Comparison of ENCODE assay signal across 9 mouse cellular contexts in genomic region chr16:35874416-35874815, GRCm38 (mm10). TPM values are rescaled to one million over a fixed set of nuclear protein-coding genes. Genes with fewer than 3 reads are reported as not detected.
DNase-seq lines count a peak whose midpoint lies in the region; ATAC-seq and TF ChIP-seq lines count a peak whose summit lies in the region.
"Had no signal": no experiment of that assay in that cellular context is flagged by ENCODE, and none has a peak within 500 bp of the region (broad histone marks: within the 10 kb centered on the region; RNA-seq: fewer than 3 reads in every experiment).

No protein-coding gene starts in this region.

- 32% methylated on average over 3 of the region's 3 CpGs for WGBS in intestine, embryonic 16.5 days

- H3K27ac ChIP-seq in intestine, embryonic 16.5 days (ENCODE audit: low read length), result no peak overlapping the region
- H3K27ac ChIP-seq: embryonic facial prominence, embryonic 15.5 days had no signal

- H3K4me2 ChIP-seq in intestine, embryonic 16.5 days (ENCODE audit: low read depth, low read length), result no peak overlapping the region
- H3K4me2 ChIP-seq: embryonic facial prominence, embryonic 15.5 days had no signal

- intact Hi-C loops in left cerebral cortex, postnatal 25 days (cut with DNase I), result loop anchor here (2.0 kb wide), 1 partner anchor 64 kb away; the partner anchor contains the start of genes Dtx3l and Parp9

- TF ChIP-seq CTCF in G1E (IDR thresholded peaks at IDR 0.05; ENCODE audit: low read depth, low read length), result peak; percentile 41; the same call in 1 of the 2 replicates
- TF ChIP-seq CTCF in brain, embryonic 14.5 days (IDR thresholded peaks at IDR 0.05; ENCODE audit: borderline replicate concordance, extremely low read depth, insufficient read depth, insufficient read length), result peak; percentile 47; the same call in 1 of the 2 replicates

- H3K9me3 ChIP-seq in G1E (replicated peaks), result no peaks in the 10 kb centered on the region
- H3K9me3 ChIP-seq in intestine, embryonic 16.5 days (ENCODE audit: control insufficient read depth, low read length), result no peaks in the 10 kb centered on the region; the same call in 1 of the 2 replicates
- H3K9me3 ChIP-seq: embryonic facial prominence, embryonic 15.5 days had no signal

- H3K4me3 ChIP-seq in G1E (ENCODE audit: low read depth, low read length), result no peak overlapping the region
- no peak overlapping the region for H3K4me3 ChIP-seq in intestine, embryonic 16.5 days (ENCODE audit: low read length)
- H3K4me3 ChIP-seq: embryonic facial prominence, embryonic 15.5 days had no signal

- peak; percentile 7 for DNase-seq in left cerebral cortex, adult 11 months (ENCODE audit: low spot score)
- no peak for DNase-seq in left cerebral cortex, adult 8-10 months (ENCODE audit: low spot score in 2 of 2)
- no peak for DNase-seq in G1E (ENCODE audit: low spot score)
- DNase-seq in brain, embryonic 14.5 days (ENCODE audit: low read depth), result peak; percentile 4
- DNase-seq in heart, adult 9 months (ENCODE audit: low spot score in 2 of 2), result peak; percentile 33 to 67
- DNase-seq in left cerebral cortex, postnatal 25 days (ENCODE audit: low spot score in 2 of 2), result peak; percentile 17 to 23
- peak; percentile 50 for DNase-seq in skeletal muscle tissue, adult 2 months (ENCODE audit: low read depth, low spot score)

- no peaks in the 10 kb centered on the region for H3K36me3 ChIP-seq in G1E (replicated peaks)
- no peaks in the 10 kb centered on the region for H3K36me3 ChIP-seq in intestine, embryonic 16.5 days (ENCODE audit: control insufficient read depth, insufficient read depth, low read length)
- H3K36me3 ChIP-seq: embryonic facial prominence, embryonic 15.5 days had no signal

- peak; percentile 41; the same call in 1 of the 2 replicates for ATAC-seq in G1E (ENCODE audit: extremely low read depth, insufficient number of reproducible peaks, low FRiP score, poor library complexity, severe bottlenecking)
- ATAC-seq in intestine, embryonic 16.5 days, result no peak

- no peak overlapping the region for H3K9ac ChIP-seq in intestine, embryonic 16.5 days (ENCODE audit: low read depth, low read length)
- H3K9ac ChIP-seq: embryonic facial prominence, embryonic 15.5 days had no signal

- H3K27me3 ChIP-seq in G1E (ENCODE audit: insufficient read depth, low read length), result no peaks in the 10 kb centered on the region; the same call in 1 of the 2 replicates
- peaks cover 5% of the 10 kb centered on the region; the same call in 1 of the 2 replicates for H3K27me3 ChIP-seq in intestine, embryonic 16.5 days (replicated peaks; ENCODE audit: control insufficient read depth, insufficient read depth, low read length)

- TF ChIP-seq POLR2A in brain, embryonic 14.5 days (IDR thresholded peaks at IDR 0.05; ENCODE audit: borderline replicate concordance, extremely low read depth, insufficient read depth, insufficient read length, poor library complexity, severe bottlenecking), result no peak

- H3K4me1 ChIP-seq in G1E (ENCODE audit: insufficient read depth, low read depth, low read length), result peaks cover 38% of the 10 kb centered on the region
- H3K4me1 ChIP-seq in intestine, embryonic 16.5 days (ENCODE audit: control insufficient read depth, insufficient read depth, low read length), result peaks cover 7% of the 10 kb centered on the region

RNA-seq across cellular contexts. Expression of gene Parp14, which starts 3.1 kb away (rescaled TPM):
- 1 to 10 TPM; 1.5 to 3.2 (median 2.4) TPM for total RNA-seq in left cerebral cortex, adult 8-10 months (2022)
- 3.4 and 5.5 TPM in 2 replicates for total RNA-seq in G1E (2014; fragmentation: Nextera tagmentation)
- 4.6 and 6.1 TPM in 2 replicates for total RNA-seq in G1E (2017)
- polyA plus RNA-seq in G1E (2012), result 1.5 and 2.1 TPM in 2 replicates
- 0.26 and 0.38 TPM in 2 replicates for polyA plus RNA-seq in brain, embryonic 14.5 days (2012; rRNA removed)
- 1 to 10 TPM; 1.1 to 1.4 TPM for total RNA-seq in left cerebral cortex, postnatal 25 days (2021)
- polyA plus RNA-seq in intestine, embryonic 16.5 days (2015; fragmentation: Nextera tagmentation; extraction: Ambion mirVana), result 2.2 TPM in 2 replicates

Comparison
In these comparisons a context has a peak if more than half of its experiments do, and no peak if none do; other contexts are left out.
1. DNase-seq: peak in left cerebral cortex, adult 11 months (single experiment), brain, embryonic 14.5 days (single experiment), heart, adult 9 months (2 of 2), left cerebral cortex, postnatal 25 days (2 of 2) and skeletal muscle tissue, adult 2 months (single experiment); none in left cerebral cortex, adult 8-10 months (0 of 2) and G1E (single experiment).